Mouse (Mus musculus) myocyte (in vitro differentiated cells): ENCODE data around the gene Zbtb46.

Experiments used
- MYOD1 ChIP-seq, 3 experiments: IDR thresholded peaks; one replicate each; pipeline ENCODE4 v1.6.1; 2011; ENCODE audit warnings: control low read depth in 2 of 3, low read depth in 2 of 3, mild to moderate bottlenecking in 2 of 3, moderate library complexity in 1 of 3; ENCODE audit not compliant: insufficient read length in 2 of 3, control insufficient read depth in 1 of 3
- MYOG ChIP-seq, 3 experiments: IDR thresholded peaks; one replicate each; pipeline ENCODE4 v1.6.1; 2011; ENCODE audit warnings: control low read depth in 2 of 3, low read depth in 2 of 3, mild to moderate bottlenecking in 2 of 3; ENCODE audit not compliant: insufficient read length in 2 of 3, control insufficient read depth in 1 of 3, insufficient read depth in 1 of 3
- POLR2A ChIP-seq: IDR thresholded peaks from one replicate; pipeline ENCODE4 v1.6.1; 2011; ENCODE audit warnings: low read depth, mild to moderate bottlenecking, control low read depth, moderate library complexity; ENCODE audit not compliant: insufficient read length

GRCm38 (mm10) chr2:181472256-181472827 lies 13.1 kb upstream of the Zbtb46 start:
- TF ChIP-seq POLR2A (no peak), MYOD1 (IDR thresholded peaks at IDR 0.05; ENCODE audit: control insufficient read depth in 1 of 3, insufficient read length in 2 of 3, low read depth in 2 of 3) (no peak), MYOG (IDR thresholded peaks at IDR 0.05; ENCODE audit: control insufficient read depth in 1 of 3, insufficient read depth in 1 of 3, insufficient read length in 2 of 3, low read depth in 2 of 3) (no peak)
